Mouse (Mus musculus) frontal cortex, postnatal 14 days (tissue): ENCODE results near the gene Dennd1a.
A peak's percentile ranks its signal among the peaks of the same experiment; 100 is the strongest.

ENCODE experiments used
- DNase-seq, 2 experiments: peaks; one replicate each; pipeline ENCODE4 v3.0.0; 2022; ENCODE audit warnings: low spot score in 2 of 2

Dennd1a gene

GRCm38 (mm10) chr2:37881262-37881913, 405.8 kb downstream of the Dennd1a start:
- no peak for DNase-seq

GRCm38 (mm10) chr2:37879697-37880096, 407.5 kb downstream of the Dennd1a start:
- no peak for DNase-seq

- no peak for DNase-seq
These were observed 414.4 kb downstream of the Dennd1a start for GRCm38 (mm10) chr2:37872791-37873190.

GRCm38 (mm10) chr2:37869628-37870027, 417.6 kb downstream of the Dennd1a start:
- DNase-seq, result no peak

- no peak for DNase-seq
These were observed 419.8 kb downstream of the Dennd1a start for GRCm38 (mm10) chr2:37867387-37867786.

GRCm38 (mm10) chr2:37857472-37857871, 429.7 kb downstream of the Dennd1a start:
- DNase-seq, result no peak

GRCm38 (mm10) chr2:37856955-37857354, 430.2 kb downstream of the Dennd1a start:
- no peak for DNase-seq

GRCm38 (mm10) chr2:37855226-37855625, 432.0 kb downstream of the Dennd1a start:
- DNase-seq, result no peak

- no peak for DNase-seq
These were observed 433.2 kb downstream of the Dennd1a start for GRCm38 (mm10) chr2:37853878-37854435.

- no peak for DNase-seq
These were observed 436.6 kb downstream of the Dennd1a start for GRCm38 (mm10) chr2:37850626-37851025.

GRCm38 (mm10) chr2:37849357-37849756, 437.8 kb downstream of the Dennd1a start:
- no peak for DNase-seq

GRCm38 (mm10) chr2:37842719-37843118, 444.5 kb downstream of the Dennd1a start:
- peak in 1 of 2 experiments; percentile 14 for DNase-seq

GRCm38 (mm10) chr2:37842151-37842569, 445.0 kb downstream of the Dennd1a start:
- DNase-seq, result no peak

- DNase-seq, result no peak
These were observed 447.3 kb downstream of the Dennd1a start for GRCm38 (mm10) chr2:37839922-37840321.

- no peak for DNase-seq
These were observed 448.8 kb downstream of the Dennd1a start for GRCm38 (mm10) chr2:37838202-37838984.

- no peak for DNase-seq
These were observed 449.6 kb downstream of the Dennd1a start for GRCm38 (mm10) chr2:37837542-37837941.

- no peak for DNase-seq
These were observed 450.3 kb downstream of the Dennd1a start for GRCm38 (mm10) chr2:37836926-37837325.

- no peak for DNase-seq
These were observed 454.9 kb downstream of the Dennd1a start for GRCm38 (mm10) chr2:37832253-37832652.

- DNase-seq, result no peak
These were observed 457.4 kb downstream of the Dennd1a start for GRCm38 (mm10) chr2:37829758-37830275.

- DNase-seq, result no peak
These were observed 463.4 kb downstream of the Dennd1a start for GRCm38 (mm10) chr2:37823826-37824225.

- no peak for DNase-seq
These were observed 465.1 kb downstream of the Dennd1a start for GRCm38 (mm10) chr2:37822122-37822521.

- no peak for DNase-seq
These were observed 467.6 kb downstream of the Dennd1a start for GRCm38 (mm10) chr2:37819526-37820152.
